7 mouse cellular contexts compared by ENCODE assay signal in the genomic region with DNA sequence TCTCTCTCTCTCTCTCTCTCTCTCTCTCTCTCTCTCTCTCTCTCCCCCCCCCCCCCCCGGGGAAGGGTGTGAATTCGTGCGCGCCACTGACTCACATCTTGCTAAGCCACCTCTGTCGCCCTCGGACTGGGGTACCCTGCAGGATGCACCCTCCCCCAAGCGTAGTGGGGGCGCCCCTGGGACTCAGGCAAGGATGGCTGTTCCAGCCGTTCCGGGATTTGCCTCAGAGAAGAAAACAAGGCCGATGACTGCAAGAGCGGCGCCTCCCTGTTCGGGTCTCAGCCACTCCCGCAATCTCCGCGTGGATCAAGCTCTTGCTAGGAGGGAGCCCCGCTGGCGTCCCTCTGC. TPM values are rescaled to one million over a fixed set of nuclear protein-coding genes. Genes with fewer than 3 reads are reported as not detected.
DNase-seq lines count a peak whose midpoint lies in the region; ATAC-seq lines count a peak whose summit lies in the region.

No protein-coding gene starts in this region.

- H3K9me3 ChIP-seq in heart, embryonic 14.5 days (ENCODE audit: control insufficient read depth, low read length): no peaks in the 10 kb centered on the region
- no peaks in the 10 kb centered on the region for H3K9me3 ChIP-seq in limb, embryonic 12.5 days

- H3K4me2 ChIP-seq in heart, embryonic 14.5 days (ENCODE audit: low read length): peak overlapping the region; percentile 67
- peak overlapping the region; percentile 61 for H3K4me2 ChIP-seq in limb, embryonic 12.5 days

- H3K27me3 ChIP-seq in heart, embryonic 14.5 days (ENCODE audit: control insufficient read depth, insufficient read depth, low read length): peaks cover 23% of the 10 kb centered on the region
- peaks cover 67% of the 10 kb centered on the region for H3K27me3 ChIP-seq in limb, embryonic 12.5 days

- H3K36me3 ChIP-seq in heart, embryonic 14.5 days (ENCODE audit: control insufficient read depth, insufficient read depth, low read length): no peaks in the 10 kb centered on the region
- no peaks in the 10 kb centered on the region for H3K36me3 ChIP-seq in limb, embryonic 12.5 days

- peaks cover 16 to 23% of the 10 kb centered on the region in 2 experiments for H3K4me1 ChIP-seq in heart, embryonic 14.5 days (ENCODE audit: control insufficient read depth in 2 of 2, insufficient read depth in 2 of 2, low read length in 2 of 2)
- H3K4me1 ChIP-seq in limb, embryonic 12.5 days (replicated peaks): peaks cover 32% of the 10 kb centered on the region

- ATAC-seq in heart, embryonic 14.5 days (ENCODE audit: insufficient number of reproducible peaks, insufficient read depth, low FRiP score, low read depth): no peak; the same call in 1 of the 2 replicates
- ATAC-seq in limb, embryonic 12.5 days (ENCODE audit: insufficient number of reproducible peaks, insufficient read depth, low FRiP score, low TSS enrichment, low read depth): no peak

- peak overlapping the region; percentile 80 for H3K9ac ChIP-seq in heart, embryonic 14.5 days (ENCODE audit: low read length)
- H3K9ac ChIP-seq in limb, embryonic 12.5 days (replicated peaks): peak overlapping the region; percentile 66

- 5% methylated on average over 14 of the region's 19 CpGs for WGBS in heart, embryonic 14.5 days
- 0% methylated on average over 12 of the region's 19 CpGs for WGBS in limb, embryonic 12.5 days

- H3K4me3 ChIP-seq in heart, embryonic 14.5 days (ENCODE audit: control insufficient read depth in 1 of 2, insufficient read depth in 1 of 2, low read depth in 1 of 2, low read length in 2 of 2): peak overlapping the region; percentile 49 to 65
- peak overlapping the region; percentile 46 for H3K4me3 ChIP-seq in limb, embryonic 12.5 days (replicated peaks)

- peak overlapping the region; percentile 92 to 95 for H3K27ac ChIP-seq in heart, embryonic 14.5 days (replicated peaks in 1 of 2; ENCODE audit: control insufficient read depth in 1 of 2, insufficient read depth in 1 of 2, low read depth in 2 of 2, low read length in 2 of 2)
- peak overlapping the region; percentile 89 for H3K27ac ChIP-seq in limb, embryonic 12.5 days

- DNase-seq in lung, adult 18-20 months: peak; percentile 24 to 29
- DNase-seq in lung, postnatal 25 days (ENCODE audit: low spot score): no peak
- DNase-seq in brain, adult 2 months (ENCODE audit: low read depth, low spot score): peak; percentile 63
- peak; percentile 64 for DNase-seq in naive thymus-derived CD4-positive, alpha-beta T cell, adult 2 months (ENCODE audit: low read depth)
- DNase-seq in thymus, postnatal 10 days (ENCODE audit: low spot score in 2 of 2): peak; percentile 49 to 54

RNA-seq across cellular contexts. Expression of gene Bcor, which starts 0.6 kb away (rescaled TPM):
- 17.0 and 17.7 TPM in 2 replicates for polyA plus RNA-seq in heart, embryonic 14.5 days (2014; fragmentation: Nextera tagmentation; extraction: Ambion mirVana)
- 25.6 and 30.5 TPM in 2 replicates for polyA plus RNA-seq in limb, embryonic 12.5 days (2016; fragmentation: Nextera tagmentation; extraction: Ambion mirVana)
